Mouse (Mus musculus) erythroblast, adult 5-6 weeks (primary cell): Measurements from ENCODE around the gene Ccr1. TPM values are rescaled to one million over a fixed set of nuclear protein-coding genes. Genes with fewer than 3 reads are reported as not detected.
"Not testable (repeated sequence)": the region's sequence is repeated elsewhere in the genome, so short reads cannot be mapped to it uniquely, and the experiment has no call there.

Experiments used
- ATAC-seq: replicated peaks from 2 replicates; pipeline ENCODE4 v1.8.0; 2016; ENCODE audit warnings: moderate number of reproducible peaks, mild to moderate bottlenecking, moderate TSS enrichment, inconsistent platforms; ENCODE audit not compliant: poor library complexity, low FRiP score, severe bottlenecking
- total RNA-seq, 2 experiments: library from RNA; stranded (forward) in 1 of 2; stranded (reverse) in 1 of 2; fragments of 150-400 nt in 1 of 2; fragments of 200-764, 138-1000 nt in 1 of 2; gene quantifications; 2 replicates each; pipeline versions ENCODE4 v1.2.3 to v1.2.4; 2015 to 2017; ENCODE audit warnings: low replicate concordance in 2 of 2

The Ccr1 gene
- total RNA-seq, 2 experiments from 2014 or later: 12.1 to 12.3 TPM

- ATAC-seq: peak; percentile 48
Observed at GRCm38 (mm10) chr9:123928759-123929246, 39.7 kb downstream of the Ccr1 start.

- no peak for ATAC-seq
Observed at GRCm38 (mm10) chr9:123928118-123928758, 40.3 kb downstream of the Ccr1 start.

- no peak for ATAC-seq
Observed at GRCm38 (mm10) chr9:123927281-123927960, 41.1 kb downstream of the Ccr1 start.

GRCm38 (mm10) chr9:123926041-123926440 lies 42.5 kb downstream of the Ccr1 start:
- not testable (repeated sequence) for ATAC-seq

- peak; percentile 64 for ATAC-seq
Observed at GRCm38 (mm10) chr9:123925101-123925946, 43.2 kb downstream of the Ccr1 start.

GRCm38 (mm10) chr9:123924589-123925066 lies 43.9 kb downstream of the Ccr1 start:
- peak; percentile 30 for ATAC-seq

GRCm38 (mm10) chr9:123924035-123924434 lies 44.5 kb downstream of the Ccr1 start:
- ATAC-seq: peak; percentile 70

GRCm38 (mm10) chr9:123923146-123923991 lies 45.1 kb downstream of the Ccr1 start:
- peak; percentile 44 for ATAC-seq

Other genes with a start within 250 kb of the Ccr1 start
- gene Cxcr6, start 162.2 kb downstream of the Ccr1 start, total RNA-seq (2015; ENCODE audit: low replicate concordance): 1.3 TPM in 1 of 2 replicates, not detected in the other
- 0.77 and 1.3 TPM in 2 replicates for gene Cxcr6, start 162.2 kb downstream of the Ccr1 start, total RNA-seq (2017; ENCODE audit: low replicate concordance)
- 10.9 and 12.3 TPM in 2 replicates for gene Fyco1, start 116.8 kb downstream of the Ccr1 start, total RNA-seq (2015; ENCODE audit: low replicate concordance)
- 6.5 and 9.1 TPM in 2 replicates for gene Fyco1, start 116.8 kb downstream of the Ccr1 start, total RNA-seq (2017; ENCODE audit: low replicate concordance)
- not detected in 2 replicates for gene Xcr1, start 106.7 kb downstream of the Ccr1 start, total RNA-seq (2015; ENCODE audit: low replicate concordance)
- gene Xcr1, start 106.7 kb downstream of the Ccr1 start, total RNA-seq (2017; ENCODE audit: low replicate concordance): 0.70 TPM in 1 of 2 replicates, not detected in the other
- gene Ccr1l1, start 9.7 kb upstream of the Ccr1 start, total RNA-seq (2015; ENCODE audit: low replicate concordance): not detected in 2 replicates
- gene Ccr1l1, start 9.7 kb upstream of the Ccr1 start, total RNA-seq (2017; ENCODE audit: low replicate concordance): 1.4 and 1.6 TPM in 2 replicates
- gene Ccr3, start 53.3 kb upstream of the Ccr1 start, total RNA-seq (2015; ENCODE audit: low replicate concordance): 25.5 and 33.2 TPM in 2 replicates
- gene Ccr3, start 53.3 kb upstream of the Ccr1 start, total RNA-seq (2017; ENCODE audit: low replicate concordance): 15.9 and 17.4 TPM in 2 replicates
- gene Ccr2, start 133.3 kb upstream of the Ccr1 start, total RNA-seq (2015; ENCODE audit: low replicate concordance): 71.1 and 79.2 TPM in 2 replicates
- 65.7 and 81.8 TPM in 2 replicates for gene Ccr2, start 133.3 kb upstream of the Ccr1 start, total RNA-seq (2017; ENCODE audit: low replicate concordance)
- gene Ccr5, start 152.9 kb upstream of the Ccr1 start, total RNA-seq (2015; ENCODE audit: low replicate concordance): 0.42 TPM in 1 of 2 replicates, not detected in the other
- 0.26 and 0.42 TPM in 2 replicates for gene Ccr5, start 152.9 kb upstream of the Ccr1 start, total RNA-seq (2017; ENCODE audit: low replicate concordance)